Mouse (Mus musculus) E14TG2a.4 (cell line): ENCODE measurements at regions not wholly inside any gene's neighbourhood (a gene's known extent, or its start where the extent isn't known, plus 50 kb on each side); places are given as distances from the start of the nearest gene placed in this dataset.
A peak's percentile ranks its signal among the peaks of the same experiment; 100 is the strongest.

Experiments used
- H3K27me3 ChIP-seq: 2 replicates; pipeline ENCODE4 v1.6.1; 2014; ENCODE audit warnings: low read length, control low read depth; ENCODE audit not compliant: insufficient read depth
- H3K36me3 ChIP-seq: 2 replicates; pipeline ENCODE4 v1.6.1; 2014; ENCODE audit warnings: low read length, control low read depth; ENCODE audit not compliant: insufficient read depth
- H3K4me1 ChIP-seq: replicated peaks from 2 replicates; pipeline ENCODE4 v1.6.1; 2014; ENCODE audit warnings: low read depth, low read length, control low read depth
- H3K4me3 ChIP-seq: replicated peaks from 2 replicates; pipeline ENCODE4 v1.5.1; 2014; ENCODE audit warnings: mild to moderate bottlenecking, low read length
- H3K9me3 ChIP-seq: 2 replicates; pipeline ENCODE4 v1.6.1; 2014; ENCODE audit warnings: low read length, control low read depth
- CTCF ChIP-seq: conservative IDR thresholded peaks from 2 replicates; pipeline ENCODE4 v1.5.1; 2014; ENCODE audit warnings: low read length
- NANOG ChIP-seq: IDR thresholded peaks from 2 replicates; pipeline ENCODE4 v1.6.1; 2014; ENCODE audit warnings: borderline replicate concordance, low read length, mixed read lengths
- POU5F1 ChIP-seq: IDR thresholded peaks from 2 replicates; pipeline ENCODE4 v1.6.1; 2014; ENCODE audit warnings: low read length, borderline replicate concordance

DNA sequence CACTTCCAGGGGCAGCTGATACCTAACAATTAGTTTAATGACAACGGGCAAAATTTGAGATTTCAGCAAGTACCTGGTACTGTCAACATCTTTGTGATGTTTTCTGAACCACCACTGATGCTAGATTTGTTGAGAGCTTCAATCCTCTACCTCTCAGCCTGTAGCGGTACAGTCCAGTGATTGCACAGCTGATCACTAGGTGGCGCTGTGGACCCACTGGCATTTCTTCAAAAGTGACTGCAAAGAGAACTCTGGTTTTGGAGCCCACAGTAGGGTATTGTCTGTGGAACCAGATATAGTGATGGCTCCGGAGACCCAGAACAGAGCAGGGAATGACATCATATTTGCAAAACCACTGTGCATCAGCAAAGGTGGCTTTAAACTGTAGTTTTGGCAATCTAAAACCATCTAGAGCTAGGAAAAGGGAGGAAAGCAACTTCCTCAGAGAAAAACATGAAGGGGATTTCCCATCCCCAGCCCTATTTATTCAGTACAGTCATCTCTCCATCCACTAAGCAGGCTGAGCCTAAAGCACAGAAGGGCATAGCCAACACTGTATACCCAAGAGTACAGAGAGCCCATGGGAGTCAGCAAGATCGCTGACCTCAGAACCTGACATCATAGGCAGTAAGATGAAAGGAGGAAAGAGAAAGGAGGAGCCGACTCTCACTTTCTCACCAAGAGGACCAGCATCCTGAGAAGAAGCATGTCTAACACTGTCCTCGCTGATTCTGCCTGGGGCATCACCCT is 77.7 kb upstream of the 2210010C04Rik start:
- H3K9me3 ChIP-seq = no peaks in the 10 kb centered on the region
- H3K27me3 ChIP-seq = peaks cover 9% of the 10 kb centered on the region
- no peak overlapping the region for H3K4me3 ChIP-seq
- TF ChIP-seq CTCF (peak; percentile 97), POU5F1 (no peak), NANOG (no peak)
- H3K4me1 ChIP-seq = no peaks in the 10 kb centered on the region
- H3K36me3 ChIP-seq = no peaks in the 10 kb centered on the region

DNA sequence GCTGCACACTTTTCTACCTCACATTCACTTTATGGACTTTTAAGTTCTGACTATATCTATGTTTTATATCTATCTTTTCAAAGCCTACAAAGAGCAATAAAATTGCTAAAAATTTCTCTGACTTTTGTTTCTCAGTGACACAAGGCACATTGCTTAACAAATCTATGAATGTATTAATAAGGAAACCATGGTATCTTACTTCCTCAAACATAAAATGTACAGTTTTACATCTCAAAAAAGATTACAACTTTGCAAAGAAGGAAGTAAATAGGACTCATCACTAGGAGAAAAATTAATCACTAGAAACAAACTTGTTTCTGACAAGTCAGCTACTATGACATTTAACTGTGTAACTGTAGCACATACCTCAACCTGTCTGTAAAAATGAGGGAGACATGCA is 76.5 kb upstream of the 2210010C04Rik start:
- Histone ChIP-seq H3K4me3 (no peak overlapping the region), H3K4me1 (no peaks in the 10 kb centered on the region), H3K9me3 (no peaks in the 10 kb centered on the region), H3K27me3 (peaks cover 9% of the 10 kb centered on the region), H3K36me3 (no peaks in the 10 kb centered on the region)
- TF ChIP-seq POU5F1 (no peak), CTCF (no peak), NANOG (no peak)

DNA sequence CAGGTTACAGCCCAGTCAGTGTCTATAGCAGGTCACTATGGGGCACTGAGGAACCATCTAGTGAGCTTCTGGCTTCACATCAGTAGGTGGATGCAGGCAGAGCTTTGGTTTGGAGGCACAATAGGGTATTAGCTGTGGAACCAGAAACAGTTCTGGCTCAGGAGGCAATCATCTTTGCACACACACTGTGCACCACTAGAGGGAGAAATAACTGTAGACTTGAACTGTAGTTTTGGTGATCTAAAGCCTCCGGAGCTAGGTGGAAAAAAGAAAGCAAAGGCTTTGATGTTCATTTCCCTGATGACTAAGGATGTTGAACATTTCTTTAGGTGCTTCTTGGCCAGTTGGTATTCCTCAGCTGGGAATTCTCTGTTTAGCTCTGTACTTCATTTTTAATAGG is 73.6 kb upstream of the 2210010C04Rik start:
- peak; percentile 27 for TF ChIP-seq CTCF
- no peak for TF ChIP-seq POU5F1
- no peaks in the 10 kb centered on the region for H3K4me1 ChIP-seq
- peaks cover 12% of the 10 kb centered on the region for H3K27me3 ChIP-seq

DNA sequence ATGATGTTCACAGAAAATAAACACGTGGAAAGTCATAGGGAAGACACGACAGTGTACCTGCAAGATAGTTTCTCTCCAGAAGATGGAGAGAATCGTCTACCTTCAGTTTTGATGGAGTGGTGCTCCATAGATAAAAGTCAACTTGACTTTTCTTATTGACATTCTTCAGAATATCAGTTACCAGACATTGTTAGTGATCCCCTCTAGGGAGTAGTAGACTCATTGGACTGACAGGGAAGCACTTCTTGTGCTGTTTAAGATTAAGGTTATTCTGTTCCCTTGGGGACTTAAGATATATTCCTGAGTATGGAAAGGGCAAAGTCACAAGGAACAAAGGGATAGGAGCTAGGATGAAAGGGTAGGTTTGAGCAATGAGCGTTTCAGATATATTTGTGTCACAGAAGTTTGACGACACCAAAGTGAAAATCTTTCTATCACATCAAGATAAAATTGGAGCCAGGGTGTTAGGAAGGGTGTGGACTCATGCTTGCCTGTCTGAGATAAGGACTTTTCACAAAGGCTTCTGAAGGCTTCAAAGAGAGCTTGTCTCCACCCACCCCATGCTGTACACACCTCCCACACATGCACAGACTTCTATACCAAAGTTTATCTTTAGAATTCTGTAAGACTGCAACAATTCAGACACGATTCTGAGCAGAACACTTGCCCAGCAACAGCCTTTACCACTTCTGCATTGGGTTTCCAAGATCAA is 68.5 kb upstream of the 2210010C04Rik start:
- Histone ChIP-seq H3K36me3 (no peaks in the 10 kb centered on the region), H3K27me3 (peaks cover 21% of the 10 kb centered on the region), H3K9me3 (no peaks in the 10 kb centered on the region), H3K4me3 (no peak overlapping the region), H3K4me1 (no peaks in the 10 kb centered on the region)
- TF ChIP-seq NANOG (no peak), CTCF (no peak), POU5F1 (no peak)

More for the DNA sequence above, 73.6 kb upstream of the 2210010C04Rik start:
- Histone ChIP-seq H3K9me3 (no peaks in the 10 kb centered on the region), H3K4me3 (no peak overlapping the region), H3K36me3 (no peaks in the 10 kb centered on the region)

DNA sequence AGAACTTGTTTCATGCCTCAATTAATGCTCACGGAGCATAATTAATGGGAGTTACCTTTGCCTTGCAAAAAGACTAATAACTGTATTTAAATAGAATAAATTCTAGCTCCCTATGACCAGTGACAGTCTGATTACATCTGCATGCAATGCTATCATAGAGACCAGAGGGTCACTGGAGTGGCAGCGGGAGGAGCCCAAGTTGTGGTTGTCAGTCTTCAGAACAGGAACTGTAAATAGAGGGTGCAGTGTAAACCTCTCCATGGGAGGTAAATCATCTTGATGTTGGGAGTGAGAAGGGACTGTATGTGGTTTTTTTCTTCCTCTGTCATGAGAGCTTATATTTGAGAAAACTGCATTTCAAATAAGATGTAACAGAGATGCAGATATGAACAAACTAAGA is 66.7 kb upstream of the 2210010C04Rik start:
- 0 out of 2 replicates have a peak, but pooled peaks cover 5% of the 10 kb centered on the region for H3K4me1 ChIP-seq
- no peak overlapping the region for H3K4me3 ChIP-seq
- TF ChIP-seq NANOG (no peak), POU5F1 (no peak), CTCF (no peak)
- peaks cover 26% of the 10 kb centered on the region for H3K27me3 ChIP-seq
- H3K36me3 ChIP-seq = no peaks in the 10 kb centered on the region
- H3K9me3 ChIP-seq = no peaks in the 10 kb centered on the region

DNA sequence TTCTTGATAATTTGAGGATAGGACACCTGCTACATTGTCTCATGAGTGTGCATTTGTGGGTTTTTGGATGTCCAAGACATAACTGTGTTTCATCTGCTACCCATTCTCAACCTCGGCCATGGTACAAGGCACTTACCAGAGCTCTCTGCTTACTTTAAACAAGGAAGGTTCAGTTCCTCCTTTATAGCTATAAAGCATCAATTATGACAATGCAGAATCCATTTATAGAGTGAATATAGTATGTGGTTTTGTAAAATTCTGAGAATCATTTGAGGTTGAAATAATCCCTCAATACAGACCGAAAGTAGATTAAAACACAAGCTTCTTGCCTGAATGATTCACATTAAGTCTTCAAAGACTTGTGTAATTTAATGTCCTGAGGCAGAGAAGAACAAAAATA is 64.9 kb upstream of the 2210010C04Rik start:
- H3K4me3 ChIP-seq = no peak overlapping the region
- peaks cover 26% of the 10 kb centered on the region for H3K27me3 ChIP-seq
- TF ChIP-seq CTCF (no peak), NANOG (no peak), POU5F1 (no peak)
- H3K9me3 ChIP-seq = no peaks in the 10 kb centered on the region
- H3K36me3 ChIP-seq = no peaks in the 10 kb centered on the region
- 0 out of 2 replicates have a peak, but pooled peaks cover 6% of the 10 kb centered on the region for H3K4me1 ChIP-seq

DNA sequence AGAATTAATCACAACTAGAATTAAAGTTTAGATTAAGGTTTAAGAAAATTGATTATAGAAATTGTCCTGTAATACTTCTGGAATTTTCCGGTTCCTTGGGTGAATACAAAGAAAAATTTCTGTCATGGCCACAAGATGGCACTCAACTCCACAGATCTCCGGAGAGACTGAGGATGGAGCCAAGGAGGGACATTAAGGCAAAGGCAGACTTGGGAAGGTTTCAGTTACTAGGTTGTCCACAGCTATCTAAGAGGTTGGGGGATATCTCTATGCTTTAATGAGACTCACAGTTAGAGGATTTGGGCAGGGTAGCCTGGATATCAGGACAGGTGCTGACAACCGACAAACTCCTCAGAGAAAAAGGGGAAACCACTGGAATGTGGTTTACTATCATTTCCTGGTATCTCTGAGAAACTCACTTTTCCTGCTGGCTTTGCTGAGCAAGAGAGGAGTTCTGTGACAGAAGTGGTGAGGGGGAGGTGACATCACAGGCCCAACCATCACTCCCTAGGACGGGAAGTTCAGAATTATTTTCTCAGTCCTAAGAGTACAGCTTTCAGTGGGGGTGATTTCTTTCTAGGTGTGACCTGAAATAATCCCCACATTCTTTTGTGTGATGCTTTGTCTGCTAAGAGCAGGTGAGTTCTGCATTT is 56.0 kb upstream of the 2210010C04Rik start:
- H3K36me3 ChIP-seq = no peaks in the 10 kb centered on the region
- no peak overlapping the region for H3K4me3 ChIP-seq
- no peaks in the 10 kb centered on the region for H3K9me3 ChIP-seq
- peaks cover 16% of the 10 kb centered on the region for H3K27me3 ChIP-seq
- TF ChIP-seq CTCF = peak; percentile 40
- TF ChIP-seq POU5F1 = no peak
- no peaks in the 10 kb centered on the region for H3K4me1 ChIP-seq
